Mouse (Mus musculus): ENCODE measurements around the gene Stbd1.

The Stbd1 gene

GRCm38 (mm10) chr5:92602691-92603690 lies at the start of gene Stbd1:
Gene Stbd1, plus strand, starts transcription at chr5:92603041.
- DNase-seq = peak; percentile 95

- no peak for DNase-seq
Measured at GRCm38 (mm10) chr5:92553939-92554338, 48.9 kb upstream of the Stbd1 start.

GRCm38 (mm10) chr5:92554443-92554842 lies 48.4 kb upstream of the Stbd1 start:
- peak; percentile 19 for DNase-seq

- DNase-seq = peak; percentile 75
Measured at GRCm38 (mm10) chr5:92554891-92555511, 47.8 kb upstream of the Stbd1 start, which contains the start of gene Fam47e. Gene Fam47e, plus strand, starts transcription at chr5:92555069.

- no peak for DNase-seq
Measured at GRCm38 (mm10) chr5:92555905-92556304, 46.9 kb upstream of the Stbd1 start.

GRCm38 (mm10) chr5:92557508-92557907 lies 45.3 kb upstream of the Stbd1 start:
- DNase-seq = peak; percentile 45

GRCm38 (mm10) chr5:92560201-92560600 lies 42.6 kb upstream of the Stbd1 start:
- peak; percentile 67 for DNase-seq

GRCm38 (mm10) chr5:92562002-92562401 lies 40.8 kb upstream of the Stbd1 start:
- peak; percentile 67 for DNase-seq

GRCm38 (mm10) chr5:92571232-92571631 lies 31.6 kb upstream of the Stbd1 start:
- DNase-seq = peak; percentile 82

GRCm38 (mm10) chr5:92579559-92579958 lies 23.3 kb upstream of the Stbd1 start:
- DNase-seq = no peak

- peak; percentile 74 for DNase-seq
Measured at GRCm38 (mm10) chr5:92585932-92586331, 16.9 kb upstream of the Stbd1 start.

GRCm38 (mm10) chr5:92595026-92595425 lies 7.8 kb upstream of the Stbd1 start:
- no peak for DNase-seq

GRCm38 (mm10) chr5:92596865-92597264 lies 6.0 kb upstream of the Stbd1 start:
- DNase-seq = no peak

GRCm38 (mm10) chr5:92599030-92599429 lies 3.8 kb upstream of the Stbd1 start:
- DNase-seq = no peak

GRCm38 (mm10) chr5:92604452-92605247 lies 1.8 kb downstream of the Stbd1 start:
- DNase-seq = peak; percentile 92

- no peak for DNase-seq
Measured at GRCm38 (mm10) chr5:92607492-92608229, 4.8 kb downstream of the Stbd1 start.

- DNase-seq = peak; percentile 46
Measured at GRCm38 (mm10) chr5:92612756-92613155, 9.9 kb downstream of the Stbd1 start.

GRCm38 (mm10) chr5:92621883-92622282 lies 19.0 kb downstream of the Stbd1 start:
- DNase-seq = no peak

- peak; percentile 86 for DNase-seq
Measured at GRCm38 (mm10) chr5:92627896-92628295, 25.1 kb downstream of the Stbd1 start.

GRCm38 (mm10) chr5:92633526-92633925 lies 30.7 kb downstream of the Stbd1 start:
- peak; percentile 71 for DNase-seq

GRCm38 (mm10) chr5:92634916-92635315 lies 32.1 kb downstream of the Stbd1 start:
- no peak for DNase-seq

GRCm38 (mm10) chr5:92635891-92636290 lies 33.0 kb downstream of the Stbd1 start:
- peak; percentile 60 for DNase-seq
